Mouse (Mus musculus): ENCODE results near the gene Slc6a1.

Gene Slc6a1

DNA sequence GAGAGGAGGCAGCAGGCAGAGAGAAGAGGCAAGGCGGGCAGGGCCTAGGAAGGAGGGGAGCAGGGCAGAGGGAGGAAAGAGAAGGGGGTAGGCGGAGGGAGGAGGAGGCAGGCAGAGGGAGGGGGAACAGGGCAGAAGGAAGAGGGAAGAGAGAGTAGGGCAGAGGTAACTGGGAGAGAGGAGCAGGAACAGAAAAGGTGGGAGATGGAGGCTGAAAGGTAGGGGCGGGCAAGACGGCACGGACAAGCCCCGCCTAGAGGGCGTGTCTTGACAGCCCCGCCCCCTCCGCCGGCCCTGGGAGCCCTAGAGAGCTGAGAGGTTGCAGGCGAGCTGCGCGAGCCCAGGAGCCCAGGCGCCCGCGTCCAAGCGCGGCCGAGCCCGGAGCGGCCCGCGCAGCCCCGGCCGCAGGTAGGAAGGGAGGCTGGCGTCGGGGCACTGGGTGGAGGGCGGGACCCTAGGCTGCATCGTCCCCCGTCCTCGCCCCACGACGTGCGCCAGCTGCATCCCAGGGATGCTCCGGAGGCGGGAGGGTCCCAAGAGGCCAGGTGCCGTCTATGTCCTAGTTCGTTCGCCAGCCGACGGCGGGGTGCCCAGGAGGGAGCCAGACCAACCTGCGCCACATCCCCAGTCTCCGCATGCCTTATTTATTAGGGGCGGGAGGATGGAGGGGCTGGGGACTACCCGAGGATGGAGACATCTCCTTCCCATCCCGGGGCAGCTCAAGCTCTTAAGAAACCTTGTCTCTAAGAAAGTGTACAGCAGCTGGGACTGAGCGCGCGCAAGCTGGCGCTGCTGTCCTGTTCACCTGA is at the start of gene Slc6a1:
Slc6a1 (plus strand) TSS at position 167 of the 809 bp plus-strand sequence.
- DNase-seq (ENCODE audit: low spot score): peak; percentile 62

DNA sequence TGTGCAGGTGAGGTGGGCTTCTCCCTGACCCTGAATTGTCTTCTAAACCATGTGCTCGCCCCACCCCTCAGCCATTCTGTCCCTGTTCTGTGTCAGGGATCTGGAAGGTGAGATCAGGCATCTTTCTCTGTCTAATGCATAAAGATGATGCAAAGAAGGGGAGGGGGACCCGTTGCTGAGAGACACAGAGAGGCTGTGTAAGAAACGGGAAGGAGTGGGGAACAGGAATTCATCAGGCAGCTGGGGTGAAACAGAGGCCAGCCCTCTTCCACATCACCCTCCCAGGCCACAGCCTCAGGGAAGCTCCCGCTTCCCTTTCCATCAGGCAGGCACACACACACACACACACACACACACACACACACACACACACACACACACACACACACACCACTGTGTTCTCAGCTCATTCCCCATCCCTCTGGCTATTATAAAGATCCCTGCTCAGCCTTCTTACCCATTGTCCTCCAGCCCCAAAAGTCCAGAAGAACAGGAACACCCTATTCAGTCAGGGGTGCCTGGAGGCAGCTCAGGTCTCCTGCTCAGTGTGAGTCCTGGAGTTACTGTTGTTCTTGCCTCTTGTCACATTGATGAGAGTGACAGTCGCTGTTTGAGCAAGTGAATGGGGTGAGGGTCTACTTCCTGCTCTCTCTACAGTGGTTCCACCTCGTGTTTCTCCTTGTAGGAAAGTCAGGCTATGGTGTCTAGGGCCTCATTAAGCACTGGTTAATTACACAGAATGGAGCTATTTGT is 43.4 kb upstream of the Slc6a1 start:
- DNase-seq (ENCODE audit: low spot score): no peak

DNA sequence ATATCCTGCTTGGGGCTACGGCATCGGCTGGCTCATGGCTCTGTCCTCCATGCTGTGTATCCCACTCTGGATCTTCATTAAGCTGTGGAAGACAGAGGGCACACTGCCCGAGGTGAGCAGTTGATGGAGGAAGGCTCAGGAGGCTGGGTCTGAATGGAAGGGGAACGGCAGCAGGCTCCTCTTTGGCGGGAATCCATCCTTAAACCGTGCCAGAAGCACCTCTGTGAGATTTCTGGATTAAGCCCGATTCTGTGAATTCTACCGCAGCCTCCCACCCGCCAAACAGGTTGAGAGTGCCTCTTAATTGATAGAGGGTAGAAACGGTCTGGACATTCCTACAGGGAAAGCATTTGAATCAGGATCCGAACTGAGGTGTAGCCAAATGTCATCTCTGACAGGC is 36.8 kb upstream of the Slc6a1 start:
- DNase-seq (ENCODE audit: low spot score): no peak

DNA sequence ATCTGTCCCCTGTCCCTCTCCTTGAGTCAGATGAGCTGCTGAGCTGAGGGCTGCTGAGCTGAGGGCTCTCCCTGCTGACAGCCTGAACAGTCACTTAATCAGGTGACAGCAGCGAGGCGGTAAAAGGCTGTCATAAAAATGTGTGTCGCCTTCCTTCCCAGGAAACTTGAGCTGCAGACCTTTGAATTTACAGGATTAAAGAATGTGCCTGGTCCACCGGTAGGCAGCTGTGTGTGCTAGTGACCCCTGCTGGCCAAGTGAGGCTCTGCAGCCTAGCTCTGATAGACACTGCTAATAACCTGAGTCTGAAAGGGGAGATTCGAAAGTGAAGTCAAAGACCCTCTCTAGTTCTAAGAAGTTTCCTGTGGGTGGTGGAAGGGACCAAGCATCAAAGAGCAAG is 32.1 kb upstream of the Slc6a1 start:
- DNase-seq (ENCODE audit: low spot score): peak; percentile 64

DNA sequence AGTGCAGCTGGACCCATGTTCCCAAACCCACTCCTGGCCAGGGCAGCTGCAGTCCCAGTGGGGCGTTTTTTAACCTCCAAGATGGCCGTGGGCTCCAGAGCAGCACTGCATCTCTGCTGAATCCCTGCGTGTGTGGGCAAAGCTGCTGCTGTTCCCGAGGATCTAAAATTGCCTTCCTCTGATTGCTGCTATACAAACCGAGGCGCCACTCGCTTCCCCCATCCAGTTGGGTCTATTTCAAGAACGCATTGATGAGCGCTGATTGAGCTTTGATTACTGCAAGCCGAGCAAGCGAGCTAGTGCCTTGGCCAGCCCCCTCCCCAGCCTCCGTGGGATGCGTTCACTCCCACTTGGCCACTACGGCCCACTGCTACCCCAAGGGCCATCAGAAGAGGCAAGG is 27.5 kb upstream of the Slc6a1 start:
- no peak for DNase-seq (ENCODE audit: low spot score)

DNA sequence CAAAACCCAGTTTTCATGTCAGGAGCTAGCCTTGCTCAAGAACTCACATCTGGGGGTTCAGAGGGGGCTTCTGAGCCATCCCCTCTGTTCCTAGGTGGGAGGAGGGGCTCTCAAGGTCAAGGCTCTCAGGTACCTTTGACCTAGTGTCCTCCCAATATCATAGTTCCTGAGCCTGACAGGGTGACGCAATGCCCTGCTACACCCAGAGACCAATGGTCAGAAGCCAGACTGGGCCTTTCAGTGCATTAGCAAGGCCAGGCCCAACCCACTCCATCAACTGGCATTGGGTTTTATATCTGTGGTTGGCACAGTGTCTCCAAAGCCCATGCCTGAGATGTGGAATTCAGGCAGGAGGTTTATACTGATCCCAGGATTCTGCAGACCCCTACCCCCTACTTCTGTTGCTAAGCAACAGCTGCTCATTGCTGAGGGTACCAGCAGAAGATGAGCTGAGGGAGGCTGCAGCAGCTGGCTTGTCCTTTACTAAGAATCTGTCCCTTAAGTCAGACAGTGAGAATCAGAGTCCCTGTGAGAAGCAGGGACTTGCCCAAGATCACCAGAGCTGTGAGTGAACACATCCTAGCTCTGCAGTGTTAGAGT is 24.6 kb upstream of the Slc6a1 start:
- no peak for DNase-seq (ENCODE audit: low spot score)

DNA sequence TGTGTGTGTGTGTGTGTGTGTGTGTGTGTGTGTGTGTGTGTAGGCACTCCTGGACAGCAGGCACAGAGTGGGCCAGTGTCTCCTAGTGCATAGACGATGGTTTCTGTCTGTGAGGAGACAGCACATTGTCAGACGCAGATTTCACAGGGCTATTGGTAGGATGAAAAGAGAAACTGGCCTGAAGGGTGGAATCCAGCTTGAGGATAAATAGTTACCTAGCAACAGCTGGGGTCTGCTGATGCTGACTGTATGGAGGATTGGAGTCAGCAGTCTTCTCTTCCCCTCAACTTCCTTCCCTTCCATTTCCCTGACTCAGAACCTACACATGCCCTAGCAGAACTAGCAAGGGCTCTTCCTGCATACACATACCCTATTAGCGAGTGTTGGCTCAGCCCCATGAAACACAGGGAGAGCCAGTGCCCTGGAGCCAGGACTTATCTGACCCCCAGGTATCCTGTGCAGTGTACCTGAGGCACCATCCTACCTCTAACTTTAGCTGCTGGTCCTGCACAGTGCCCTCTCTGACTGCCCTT is 23.7 kb upstream of the Slc6a1 start:
- DNase-seq (ENCODE audit: low spot score): no peak

DNA sequence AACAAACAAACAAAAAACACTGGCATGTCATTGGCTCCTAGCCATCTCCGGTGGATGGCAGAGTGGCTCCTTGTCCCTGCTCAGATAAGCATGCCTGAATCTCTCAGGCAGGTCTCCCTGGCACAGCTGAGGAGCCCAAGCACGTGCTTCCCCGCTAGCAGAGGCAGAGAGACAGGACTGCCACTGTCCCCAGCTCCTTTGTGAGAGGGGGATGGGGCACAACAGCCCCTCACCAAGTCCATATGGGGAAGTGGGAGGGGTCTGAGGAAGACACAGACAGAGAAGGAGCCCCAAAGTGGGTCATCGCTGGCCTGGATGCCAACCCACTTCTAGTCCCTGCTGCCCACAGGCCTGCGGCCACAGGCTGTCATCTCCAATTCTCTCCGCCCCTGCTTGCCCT is 20.8 kb upstream of the Slc6a1 start:
- no peak for DNase-seq (ENCODE audit: low spot score)

DNA sequence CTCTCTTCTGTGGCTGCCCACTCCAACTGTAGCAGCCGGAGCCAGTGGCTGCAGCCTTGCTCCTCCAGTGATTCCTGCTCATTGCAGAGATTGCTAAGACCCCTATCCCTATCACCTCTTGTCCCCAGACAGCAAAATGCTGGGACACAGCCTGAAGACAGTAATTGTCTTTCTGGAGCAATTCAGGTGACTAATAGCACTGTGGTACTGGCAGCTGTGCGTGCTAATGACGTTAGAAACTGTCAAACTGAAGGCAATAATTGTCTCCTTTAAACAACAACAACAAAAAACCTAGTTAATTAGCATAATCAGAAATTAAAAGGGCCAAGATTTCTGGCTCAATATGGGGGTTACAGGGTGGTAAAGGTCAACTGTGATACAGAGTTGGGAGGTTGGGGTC is 18.4 kb upstream of the Slc6a1 start:
- no peak for DNase-seq (ENCODE audit: low spot score)

DNA sequence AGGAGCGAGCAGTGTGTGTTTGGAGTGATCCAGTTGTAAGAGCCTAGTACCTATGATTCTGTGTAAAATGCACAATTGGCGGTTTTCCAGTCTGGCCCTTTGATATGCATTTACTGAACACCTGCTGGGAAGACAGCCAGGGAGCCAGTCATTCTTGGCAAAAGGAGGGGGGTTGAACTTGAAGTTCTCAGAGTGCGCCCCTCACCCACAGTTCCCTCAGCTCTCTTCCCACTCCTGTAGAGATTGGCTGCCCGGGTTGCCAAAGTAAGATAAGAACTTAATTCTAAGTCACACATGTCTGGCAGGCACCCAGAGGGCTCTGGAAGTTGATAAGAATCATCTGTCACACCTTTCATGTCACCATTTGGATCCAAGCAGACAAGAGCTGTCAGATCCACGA is 18.0 kb upstream of the Slc6a1 start:
- no peak for DNase-seq (ENCODE audit: low spot score)

DNA sequence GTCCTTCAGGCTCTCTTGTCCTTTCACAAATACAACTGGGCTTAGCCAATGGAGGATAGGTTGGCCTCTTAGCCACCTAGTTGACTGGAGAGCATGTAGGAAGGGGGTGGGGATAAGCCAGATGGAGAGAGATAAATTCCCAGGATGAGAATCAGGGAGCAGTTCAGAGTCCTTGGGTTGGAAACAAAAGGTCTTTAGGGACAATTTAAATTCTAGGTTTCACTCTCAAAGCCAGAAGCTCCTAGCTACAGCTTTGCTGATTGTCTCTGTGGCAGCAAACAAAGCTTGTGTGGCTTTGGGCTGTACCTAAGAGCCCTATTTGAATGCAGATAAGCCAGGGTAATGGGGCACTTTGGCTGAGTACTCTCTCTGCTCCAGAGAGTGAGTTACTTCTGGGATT is 16.2 kb upstream of the Slc6a1 start:
- no peak for DNase-seq (ENCODE audit: low spot score)

DNA sequence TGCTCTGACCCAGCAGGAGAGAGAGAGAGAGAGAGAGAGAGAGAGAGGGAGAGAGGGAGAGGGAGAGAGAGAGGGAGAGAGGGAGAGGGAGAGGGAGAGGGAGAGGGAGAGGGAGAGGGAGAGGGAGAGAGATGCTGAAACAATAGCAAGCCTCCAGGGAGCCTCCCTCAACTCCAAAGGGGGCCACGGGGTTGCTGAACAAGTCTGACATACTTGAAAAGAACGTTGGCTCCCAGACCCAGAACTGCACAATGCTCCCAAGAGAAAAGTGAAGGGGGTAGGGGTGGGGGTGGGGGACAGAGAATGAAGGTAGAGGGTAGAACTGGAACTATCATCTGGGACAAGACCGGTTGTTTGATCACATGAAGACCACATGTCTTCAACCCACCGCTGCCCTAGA is 14.5 kb upstream of the Slc6a1 start:
- DNase-seq (ENCODE audit: low spot score): no peak

DNA sequence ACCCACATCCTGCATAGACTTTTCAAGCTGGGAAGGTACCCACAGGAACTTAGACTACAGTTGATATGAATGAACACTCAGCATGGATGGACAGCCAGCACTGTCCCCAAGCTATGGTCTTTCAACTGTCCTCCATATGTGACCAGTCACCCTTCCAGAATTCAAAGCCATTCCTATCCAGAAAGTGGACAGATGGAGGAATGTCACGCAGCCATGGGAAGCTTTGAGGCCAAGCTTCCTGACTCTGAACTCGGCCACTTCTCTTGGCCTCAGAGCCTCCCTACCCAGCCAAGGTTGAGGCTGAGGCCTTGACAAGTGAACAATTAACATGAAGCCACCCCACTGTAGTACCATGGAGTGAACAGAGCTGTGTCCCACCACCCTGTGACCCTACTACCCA is 12.8 kb upstream of the Slc6a1 start:
- no peak for DNase-seq (ENCODE audit: low spot score)

DNA sequence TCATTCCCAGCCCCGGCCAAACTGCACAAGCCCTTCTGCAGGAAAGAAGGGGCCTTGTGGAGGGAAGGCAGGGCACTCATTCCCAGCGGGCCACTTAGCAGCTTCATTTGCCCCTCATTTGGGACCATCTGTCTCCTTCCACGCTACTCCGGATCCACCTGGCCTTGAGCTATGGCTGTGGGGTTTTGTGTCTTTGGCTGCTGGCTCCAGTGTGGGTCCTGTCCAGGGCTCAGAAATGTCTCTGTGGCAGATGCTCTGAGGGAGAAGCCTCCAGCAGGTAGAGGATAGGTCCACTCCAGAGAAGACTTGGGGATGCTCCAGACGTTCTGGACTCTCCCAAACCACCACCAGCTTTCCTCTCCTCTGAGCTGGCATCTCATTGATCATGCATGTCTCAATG is 11.6 kb upstream of the Slc6a1 start:
- DNase-seq (ENCODE audit: low spot score): no peak

DNA sequence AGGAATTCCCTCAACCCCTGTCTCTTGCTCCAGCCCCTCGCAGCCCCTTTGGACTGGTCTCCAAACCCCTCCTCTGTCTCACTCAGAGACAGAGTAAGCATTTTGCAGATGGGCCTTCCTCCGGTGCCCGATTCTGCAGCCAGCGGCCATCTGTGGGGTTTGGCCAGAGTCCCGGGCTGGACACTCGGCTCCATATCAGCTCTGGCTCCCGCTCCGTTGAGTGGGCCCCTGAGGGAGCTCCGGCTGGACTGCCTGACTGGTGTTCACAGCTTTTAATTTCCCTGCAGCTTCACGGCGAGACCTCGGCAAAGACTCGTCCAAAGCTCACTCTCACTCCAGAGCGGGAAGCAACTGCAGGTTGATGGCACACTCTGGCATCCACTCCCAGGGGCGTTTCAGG is 10.2 kb upstream of the Slc6a1 start:
- peak; percentile 4 for DNase-seq (ENCODE audit: low spot score)

DNA sequence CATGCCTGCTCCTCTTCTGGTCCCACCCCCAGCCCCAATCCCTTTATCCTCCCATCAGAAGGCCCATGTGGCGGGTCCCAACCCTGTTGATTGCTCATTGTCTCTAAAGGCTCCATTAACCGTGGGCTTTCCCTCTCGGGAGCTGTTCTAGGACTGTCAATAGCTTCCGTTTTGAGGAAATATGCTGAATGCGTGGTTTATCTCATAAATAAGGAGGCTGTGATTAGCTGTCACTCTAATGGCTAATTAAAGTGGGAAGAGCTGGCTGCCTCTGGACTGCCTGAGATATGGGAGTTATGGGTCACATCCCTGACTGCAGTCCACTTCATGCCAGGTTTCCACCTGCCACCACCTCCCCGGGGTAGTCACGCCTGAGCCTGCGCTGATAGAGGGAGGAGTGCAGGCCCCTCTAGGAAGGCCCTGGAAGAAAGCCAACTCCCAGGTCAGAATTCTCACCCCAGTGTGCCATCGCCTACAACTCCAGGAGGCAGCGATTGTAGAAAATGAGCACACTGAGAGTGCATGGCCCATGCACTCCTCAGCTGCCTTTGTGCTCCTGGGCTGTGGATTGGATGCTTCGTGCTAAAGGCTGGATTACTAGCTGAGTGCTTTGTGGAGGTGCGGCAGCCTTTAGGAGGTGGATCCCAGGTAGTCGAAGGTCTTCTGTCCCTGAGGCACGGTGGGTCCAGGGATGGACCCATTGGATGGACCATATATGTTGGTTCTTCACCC is 8.3 kb upstream of the Slc6a1 start:
- no peak for DNase-seq (ENCODE audit: low spot score)

DNA sequence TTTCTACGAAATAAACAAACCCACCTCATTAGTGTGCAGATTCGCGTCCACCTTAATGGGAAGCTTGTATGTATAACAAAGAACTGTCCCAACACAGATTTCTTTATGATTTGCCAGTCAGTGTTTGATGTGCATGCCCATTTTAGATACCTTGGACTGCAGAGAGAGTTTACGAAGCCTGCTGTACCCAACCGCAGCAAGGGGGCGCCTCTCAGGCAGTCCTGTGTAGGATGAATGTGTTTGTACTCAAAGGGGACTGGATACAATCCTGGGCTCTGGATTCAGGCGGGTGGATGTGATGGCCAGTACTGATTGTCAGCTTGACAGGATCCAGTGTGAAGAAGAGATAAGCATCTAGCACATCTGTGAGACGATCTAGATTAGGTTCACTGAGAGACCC is 6.6 kb upstream of the Slc6a1 start:
- DNase-seq (ENCODE audit: low spot score): no peak

DNA sequence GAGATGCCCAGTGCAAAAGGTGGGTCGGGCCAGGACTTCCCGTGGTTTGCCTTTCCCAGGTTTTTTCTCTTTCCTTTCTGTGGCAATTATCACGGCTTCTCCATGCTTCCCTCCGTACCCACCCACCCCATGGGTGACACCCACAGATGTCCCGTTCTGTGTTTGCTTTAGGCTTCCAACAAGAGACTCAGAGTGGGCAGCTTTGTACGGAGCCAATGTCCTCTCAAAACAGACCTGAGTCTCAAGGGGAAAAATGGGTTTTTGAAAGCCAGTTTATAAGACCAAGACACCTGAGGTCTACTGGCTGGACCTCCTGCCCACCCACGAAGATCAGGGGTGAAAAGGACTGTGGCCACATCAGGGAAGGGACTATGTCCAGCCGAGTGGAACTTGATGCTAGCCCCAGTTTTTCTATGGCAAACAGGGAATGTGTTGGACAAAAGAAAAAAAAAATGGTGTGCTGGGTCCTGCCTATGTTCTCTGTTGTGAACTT is 889 bp downstream of the Slc6a1 start:
- DNase-seq (ENCODE audit: low spot score): no peak

DNA sequence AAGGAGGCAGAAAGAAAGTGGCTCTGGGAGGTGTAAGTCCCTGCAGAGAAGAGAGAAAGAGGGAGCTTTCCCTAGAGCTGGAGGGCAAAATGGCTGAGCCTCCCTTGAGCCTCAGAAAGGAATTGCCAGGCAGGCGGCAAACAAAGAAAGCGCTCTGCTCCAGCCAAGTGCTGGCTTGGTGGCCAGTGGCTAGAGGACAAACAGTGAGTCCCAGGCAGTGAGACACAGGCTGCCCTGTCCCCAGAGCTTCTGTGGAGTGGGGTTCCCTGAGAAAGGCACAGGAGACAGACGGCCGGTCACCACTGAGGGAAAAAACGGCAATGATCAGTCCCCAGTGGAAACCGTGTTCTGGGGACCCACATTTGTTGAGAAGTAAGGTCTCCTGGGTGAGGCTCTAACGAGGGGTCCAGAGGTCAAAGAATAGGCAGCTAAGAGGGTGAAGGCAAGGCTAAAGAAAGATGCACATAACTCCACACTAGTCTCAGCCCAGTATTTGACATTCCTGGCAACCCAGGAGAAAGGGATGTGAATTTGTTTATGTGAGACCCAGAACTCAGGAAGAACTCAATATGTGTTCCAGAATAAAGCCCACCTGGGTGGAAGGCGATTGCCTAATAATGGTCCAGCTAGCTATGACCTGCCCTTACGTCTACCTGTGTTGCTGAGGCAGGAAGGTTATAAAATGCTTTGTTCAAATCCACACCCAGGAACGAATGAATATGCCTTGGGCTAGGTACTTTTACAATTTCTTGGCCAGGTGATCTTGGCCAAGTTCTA is 1.7 kb downstream of the Slc6a1 start:
- no peak for DNase-seq (ENCODE audit: low spot score)

DNA sequence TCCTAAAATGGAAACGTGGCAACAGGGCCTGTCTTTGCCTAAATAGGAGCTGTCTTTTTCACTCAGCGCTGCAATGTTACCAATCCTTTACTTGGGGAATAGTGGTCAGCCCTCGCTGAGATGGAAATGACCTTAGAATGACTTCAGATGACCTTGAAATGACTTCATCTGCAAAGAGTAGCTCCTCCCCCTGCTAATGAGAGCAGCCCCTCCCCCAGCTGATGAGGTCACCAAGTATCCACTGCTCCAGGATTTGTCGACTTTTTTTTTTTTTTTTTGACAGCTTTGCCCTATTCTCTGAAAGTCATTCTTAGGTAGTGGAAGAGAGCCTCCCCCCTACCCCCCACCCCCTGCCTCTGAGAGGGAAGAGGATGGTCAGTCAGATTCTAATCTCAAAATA is 3.0 kb downstream of the Slc6a1 start:
- no peak for DNase-seq (ENCODE audit: low spot score)

DNA sequence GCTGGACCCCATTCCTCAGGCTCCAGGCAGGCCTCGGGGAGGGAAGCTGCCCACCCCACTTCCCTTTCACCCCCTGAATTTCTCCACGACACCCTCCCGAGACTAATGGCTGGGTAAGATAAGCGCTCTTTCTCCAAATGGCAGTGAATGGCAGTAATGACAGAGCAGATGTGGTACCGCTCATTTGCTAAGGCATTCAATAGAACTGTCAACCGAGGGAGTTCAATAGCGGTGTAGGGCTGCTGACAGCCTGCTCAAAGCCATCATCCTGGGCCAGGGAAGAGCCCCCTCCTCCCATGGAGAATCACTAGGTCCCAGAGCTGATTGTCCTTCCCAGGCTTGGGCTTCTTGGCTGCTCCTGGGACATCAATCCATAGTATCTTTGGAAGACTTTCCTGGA is 6.7 kb downstream of the Slc6a1 start:
- DNase-seq (ENCODE audit: low spot score): no peak
